Comparison of ENCODE assay signal across 17 mouse cellular contexts in the genomic region with DNA sequence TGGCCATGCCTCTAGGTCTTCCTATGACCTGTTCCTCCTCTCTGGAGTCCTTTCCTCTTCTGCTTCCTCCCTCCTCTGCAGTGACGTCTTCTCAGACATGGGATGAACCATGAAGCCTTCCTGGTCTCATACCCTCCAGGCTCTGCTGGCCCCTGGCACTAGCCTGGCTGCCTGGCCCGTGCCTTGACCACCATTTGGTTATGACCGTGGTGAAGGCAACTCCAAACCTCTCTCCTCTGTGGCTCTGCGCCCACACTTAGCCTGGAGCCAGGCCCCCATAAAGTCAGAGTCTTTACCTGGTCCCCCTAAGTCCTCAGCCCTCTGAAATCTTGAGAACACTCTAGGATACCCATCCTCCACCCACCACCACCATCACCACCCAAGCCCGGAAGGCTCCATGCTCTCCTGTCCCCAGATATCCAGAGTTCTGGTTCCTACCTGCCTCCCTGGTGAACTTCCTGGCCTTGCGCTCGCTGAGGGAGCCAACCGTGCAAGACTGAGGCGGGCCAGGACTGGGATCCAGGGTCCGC. TPM values are rescaled to one million over a fixed set of nuclear protein-coding genes. Genes with fewer than 3 reads are reported as not detected.
DNase-seq lines count a peak whose midpoint lies in the region; ATAC-seq and TF ChIP-seq lines count a peak whose summit lies in the region.
"Had no signal": no experiment of that assay in that cellular context is flagged by ENCODE, and none has a peak within 500 bp of the region (broad histone marks: within the 10 kb centered on the region; RNA-seq: fewer than 3 reads in every experiment).

No protein-coding gene starts in this region.

- no peak overlapping the region for H3K4me3 ChIP-seq in heart, embryonic 11.5 days (ENCODE audit: low read depth, low read length)
- no peak overlapping the region for H3K4me3 ChIP-seq in lung, embryonic 15.5 days
- no peak overlapping the region for H3K4me3 ChIP-seq in lung, adult 2 months (replicated peaks; ENCODE audit: extremely low read depth, low read depth, low read length)
- H3K4me3 ChIP-seq in E14TG2a.4 (replicated peaks; ENCODE audit: low read length): peak overlapping the region; percentile 49; the same call in 1 of the 2 replicates
- H3K4me3 ChIP-seq in embryonic facial prominence, embryonic 14.5 days (ENCODE audit: low read depth, low read length): no peak overlapping the region
- H3K4me3 ChIP-seq: forebrain, embryonic 13.5 days; limb, embryonic 13.5 days had no signal

- no peak for DNase-seq in heart, adult 8-10 months (ENCODE audit: low spot score)
- no peak for DNase-seq in lung, adult 2 months
- DNase-seq in embryonic facial prominence, embryonic 14.5 days (ENCODE audit: low spot score): no peak
- no peak for DNase-seq in cerebellum, adult 11-12 months
- DNase-seq: kidney, postnatal 10 days; midbrain, embryonic 14.5 days; right cerebral cortex, postnatal 25 days; thymus, postnatal 25 days had no signal

- no peaks in the 10 kb centered on the region for H3K9me3 ChIP-seq in heart, embryonic 11.5 days (replicated peaks; ENCODE audit: control insufficient read depth, low read length)
- H3K9me3 ChIP-seq in lung, embryonic 15.5 days: no peaks in the 10 kb centered on the region
- no peaks in the 10 kb centered on the region for H3K9me3 ChIP-seq in E14TG2a.4 (ENCODE audit: low read length)
- no peaks in the 10 kb centered on the region for H3K9me3 ChIP-seq in embryonic facial prominence, embryonic 14.5 days (ENCODE audit: control insufficient read depth, low read length)
- H3K9me3 ChIP-seq: forebrain, embryonic 13.5 days; G1E; limb, embryonic 13.5 days had no signal

- TF ChIP-seq POLR2A in lung, adult 2 months (IDR thresholded peaks at IDR 0.05; ENCODE audit: borderline replicate concordance, extremely low read depth, low read depth, low read length): no peak

- H3K4me1 ChIP-seq in heart, embryonic 11.5 days (ENCODE audit: control insufficient read depth, insufficient read depth, low read length): peaks cover 15% of the 10 kb centered on the region
- peaks cover 12% of the 10 kb centered on the region for H3K4me1 ChIP-seq in lung, embryonic 15.5 days
- no peaks in the 10 kb centered on the region for H3K4me1 ChIP-seq in lung, adult 2 months (ENCODE audit: control insufficient read depth, insufficient read depth, low read length)
- H3K4me1 ChIP-seq in E14TG2a.4 (replicated peaks; ENCODE audit: low read depth, low read length): peaks cover 48% of the 10 kb centered on the region
- no peaks in the 10 kb centered on the region for H3K4me1 ChIP-seq in embryonic facial prominence, embryonic 14.5 days (ENCODE audit: control insufficient read depth, insufficient read depth, low read length)
- H3K4me1 ChIP-seq: forebrain, embryonic 13.5 days had no signal

- WGBS in heart, embryonic 11.5 days (ENCODE audit: insufficient replicate concordance): 53% methylated on average over 10 of the region's 10 CpGs
- WGBS in lung, embryonic 15.5 days: 53% methylated on average over 10 of the region's 10 CpGs
- WGBS in lung, adult 2 months: 75% methylated on average over 10 of the region's 10 CpGs
- 58% methylated on average over 10 of the region's 10 CpGs for WGBS in embryonic facial prominence, embryonic 14.5 days

- H3K27ac ChIP-seq in heart, embryonic 11.5 days (ENCODE audit: low read depth, low read length): no peak overlapping the region
- H3K27ac ChIP-seq in lung, embryonic 15.5 days: no peak overlapping the region
- H3K27ac ChIP-seq in embryonic facial prominence, embryonic 14.5 days (replicated peaks; ENCODE audit: low read depth, low read length): no peak overlapping the region
- H3K27ac ChIP-seq: forebrain, embryonic 13.5 days; limb, embryonic 13.5 days; liver, embryonic 14.5 days had no signal

- TF ChIP-seq CTCF in lung, adult 2 months (IDR thresholded peaks at IDR 0.05; ENCODE audit: insufficient read depth, low read length): no peak
- TF ChIP-seq CTCF in E14TG2a.4 (conservative IDR thresholded peaks at IDR 0.05; ENCODE audit: low read length): no peak

- H3K27me3 ChIP-seq in heart, embryonic 11.5 days (ENCODE audit: control insufficient read depth, insufficient read depth, low read length): no peaks in the 10 kb centered on the region
- peaks cover 2% of the 10 kb centered on the region for H3K27me3 ChIP-seq in lung, embryonic 15.5 days
- H3K27me3 ChIP-seq in E14TG2a.4 (ENCODE audit: insufficient read depth, low read length): peaks cover 6% of the 10 kb centered on the region
- no peaks in the 10 kb centered on the region for H3K27me3 ChIP-seq in embryonic facial prominence, embryonic 14.5 days (replicated peaks; ENCODE audit: control insufficient read depth, insufficient read depth, low read length)

- H3K4me2 ChIP-seq in heart, embryonic 11.5 days: peak overlapping the region; percentile 34
- peak overlapping the region; percentile 26; the same call in 1 of the 2 replicates for H3K4me2 ChIP-seq in lung, embryonic 15.5 days
- no peak overlapping the region for H3K4me2 ChIP-seq in embryonic facial prominence, embryonic 14.5 days (ENCODE audit: low read depth, low read length)
- H3K4me2 ChIP-seq: forebrain, embryonic 13.5 days; limb, embryonic 13.5 days had no signal

- 0 out of 2 replicates have a peak overlapping the region, but pooled peaks have one; percentile 10 for H3K9ac ChIP-seq in heart, embryonic 11.5 days (ENCODE audit: low read depth, low read length)
- H3K9ac ChIP-seq in lung, embryonic 15.5 days: no peak overlapping the region
- H3K9ac ChIP-seq in embryonic facial prominence, embryonic 14.5 days (ENCODE audit: low read depth, low read length): 0 out of 2 replicates have a peak overlapping the region, but pooled peaks have one; percentile 1
- H3K9ac ChIP-seq: forebrain, embryonic 13.5 days; liver, embryonic 14.5 days had no signal

- no peak for ATAC-seq in heart, embryonic 11.5 days (replicated peaks; ENCODE audit: insufficient number of reproducible peaks, low FRiP score, low TSS enrichment)
- ATAC-seq in lung, embryonic 15.5 days (ENCODE audit: borderline replicate concordance, extremely low read depth, low FRiP score, low TSS enrichment): no peak
- ATAC-seq in embryonic facial prominence, embryonic 14.5 days (ENCODE audit: low read depth): no peak
- ATAC-seq: forebrain, embryonic 13.5 days; hindbrain, embryonic 16.5 days; intestine, postnatal 0 days had no signal

- no peaks in the 10 kb centered on the region for H3K36me3 ChIP-seq in heart, embryonic 11.5 days (ENCODE audit: control insufficient read depth, insufficient read depth, low read length)
- H3K36me3 ChIP-seq in lung, embryonic 15.5 days: peaks cover 2% of the 10 kb centered on the region; the same call in 1 of the 2 replicates
- peaks cover 78% of the 10 kb centered on the region for H3K36me3 ChIP-seq in E14TG2a.4 (ENCODE audit: insufficient read depth, low read length)
- peaks cover 24% of the 10 kb centered on the region for H3K36me3 ChIP-seq in embryonic facial prominence, embryonic 14.5 days (ENCODE audit: control insufficient read depth, insufficient read depth, low read length)

RNA-seq across cellular contexts. Expression of a gene that starts 27.3 kb away (rescaled TPM):
- 3.0 and 3.5 TPM in 2 replicates for polyA plus RNA-seq in heart, embryonic 11.5 days (2014; fragmentation: Nextera tagmentation; extraction: Ambion mirVana)
- total RNA-seq in heart, adult 8-10 months (2022): 10 to 100 TPM; 10.7 to 19.1 (median 12.1) TPM
- polyA plus RNA-seq in lung, embryonic 15.5 days (2015; fragmentation: Nextera tagmentation; extraction: Ambion mirVana): 2.5 and 3.6 TPM in 2 replicates
- polyA plus RNA-seq in lung, adult 2 months (2012; rRNA removed): 11.0 and 17.2 TPM in 2 replicates
- 3.0 and 3.2 TPM in 2 replicates for polyA plus RNA-seq in embryonic facial prominence, embryonic 14.5 days (2014; fragmentation: Nextera tagmentation; extraction: Ambion mirVana)
- polyA plus RNA-seq: G1E had no signal

RNA-seq across cellular contexts. Expression of a gene that starts 27.3 kb away (rescaled TPM):
- polyA plus RNA-seq in heart, embryonic 11.5 days (2014; fragmentation: Nextera tagmentation; extraction: Ambion mirVana): 11.2 and 11.8 TPM in 2 replicates
- 10 to 100 TPM; 24.1 to 39.8 (median 32.0) TPM for total RNA-seq in heart, adult 8-10 months (2022)
- polyA plus RNA-seq in lung, embryonic 15.5 days (2015; fragmentation: Nextera tagmentation; extraction: Ambion mirVana): 15.7 and 18.3 TPM in 2 replicates
- 41.1 and 46.5 TPM in 2 replicates for polyA plus RNA-seq in lung, adult 2 months (2012; rRNA removed)
- 15.0 and 21.4 TPM in 2 replicates for polyA plus RNA-seq in embryonic facial prominence, embryonic 14.5 days (2014; fragmentation: Nextera tagmentation; extraction: Ambion mirVana)

RNA-seq across cellular contexts. Expression of a gene that starts 41.8 kb away (rescaled TPM):
- 4.2 and 4.4 TPM in 2 replicates for polyA plus RNA-seq in heart, embryonic 11.5 days (2014; fragmentation: Nextera tagmentation; extraction: Ambion mirVana)
- 10 to 100 TPM; 15.9 to 18.6 (median 17.0) TPM for total RNA-seq in heart, adult 8-10 months (2022)
- polyA plus RNA-seq in lung, embryonic 15.5 days (2015; fragmentation: Nextera tagmentation; extraction: Ambion mirVana): 4.4 and 4.5 TPM in 2 replicates
- polyA plus RNA-seq in lung, adult 2 months (2012; rRNA removed): 15.2 and 16.0 TPM in 2 replicates
- polyA plus RNA-seq in embryonic facial prominence, embryonic 14.5 days (2014; fragmentation: Nextera tagmentation; extraction: Ambion mirVana): 7.3 and 8.9 TPM in 2 replicates

RNA-seq across cellular contexts. Expression of a gene that starts 46.1 kb away (rescaled TPM):
- polyA plus RNA-seq in heart, embryonic 11.5 days (2014; fragmentation: Nextera tagmentation; extraction: Ambion mirVana): 135 and 141 TPM in 2 replicates
- total RNA-seq in heart, adult 8-10 months (2022): 10 to 100 TPM; 54.2 to 95.5 (median 77.9) TPM
- polyA plus RNA-seq in lung, embryonic 15.5 days (2015; fragmentation: Nextera tagmentation; extraction: Ambion mirVana): 147 and 150 TPM in 2 replicates
- 54.4 and 58.2 TPM in 2 replicates for polyA plus RNA-seq in lung, adult 2 months (2012; rRNA removed)
- polyA plus RNA-seq in embryonic facial prominence, embryonic 14.5 days (2014; fragmentation: Nextera tagmentation; extraction: Ambion mirVana): 138 and 153 TPM in 2 replicates

RNA-seq across cellular contexts. Expression of a gene that starts 46.2 kb away (rescaled TPM):
- 49.4 and 53.4 TPM in 2 replicates for polyA plus RNA-seq in heart, embryonic 11.5 days (2014; fragmentation: Nextera tagmentation; extraction: Ambion mirVana)
- 10 to 100 TPM; 67.2 to 74.7 (median 70.0) TPM for total RNA-seq in heart, adult 8-10 months (2022)
- polyA plus RNA-seq in lung, embryonic 15.5 days (2015; fragmentation: Nextera tagmentation; extraction: Ambion mirVana): 56.8 and 59.9 TPM in 2 replicates
- 24.0 and 32.2 TPM in 2 replicates for polyA plus RNA-seq in lung, adult 2 months (2012; rRNA removed)
- 55.5 and 60.0 TPM in 2 replicates for polyA plus RNA-seq in embryonic facial prominence, embryonic 14.5 days (2014; fragmentation: Nextera tagmentation; extraction: Ambion mirVana)
